Mouse (Mus musculus): ENCODE measurements around the gene Nsun2. TPM values are rescaled to one million over a fixed set of nuclear protein-coding genes. Genes with fewer than 3 reads are reported as not detected.

The Nsun2 gene
- polyA plus RNA-seq (2016; fragmentation: Nextera tagmentation; extraction: Ambion mirVana) = 172 and 198 TPM in 2 replicates

- Histone ChIP-seq H3K9me3 (replicated peaks) (no peaks in the 10 kb centered on the region), H3K4me1 (peaks cover 49% of the 10 kb centered on the region), H3K4me3 (peak within 1 kb of the TSS; percentile 88), H3K36me3 (peaks cover 23% of the 10 kb centered on the region), H3K27me3 (ENCODE audit: low read depth, poor library complexity, severe bottlenecking) (no peaks in the 10 kb centered on the region), H3K27ac (peak within 1 kb of the TSS; percentile 98)
- DNase-seq (ENCODE audit: low spot score) = peak; percentile 71
- WGBS = 8% methylated on average over 153 of the region's 155 CpGs
Observed at GRCm38 (mm10) chr13:69533405-69534333, at the start of gene Nsun2. Gene Nsun2, plus strand, starts transcription at chr13:69533746.

GRCm38 (mm10) chr13:69485326-69485725, 48.2 kb upstream of the Nsun2 start:
- H3K4me3 ChIP-seq = no peak overlapping the region
- H3K27me3 ChIP-seq (ENCODE audit: low read depth, poor library complexity, severe bottlenecking) = peaks cover 88% of the 10 kb centered on the region
- no peak overlapping the region for H3K27ac ChIP-seq
- no peak for DNase-seq (ENCODE audit: low spot score)
- no peaks in the 10 kb centered on the region for H3K9me3 ChIP-seq (replicated peaks)
- no peaks in the 10 kb centered on the region for H3K36me3 ChIP-seq
- WGBS = 24% methylated on average over 6 of the region's 6 CpGs
- peaks cover 32% of the 10 kb centered on the region for H3K4me1 ChIP-seq

GRCm38 (mm10) chr13:69485833-69486232, 47.7 kb upstream of the Nsun2 start:
- peaks cover 31% of the 10 kb centered on the region for H3K4me1 ChIP-seq
- no peak overlapping the region for H3K27ac ChIP-seq
- H3K9me3 ChIP-seq (replicated peaks) = no peaks in the 10 kb centered on the region
- no peak overlapping the region for H3K4me3 ChIP-seq
- no peak for DNase-seq (ENCODE audit: low spot score)
- no peaks in the 10 kb centered on the region for H3K36me3 ChIP-seq
- peaks cover 83% of the 10 kb centered on the region for H3K27me3 ChIP-seq (ENCODE audit: low read depth, poor library complexity, severe bottlenecking)
- WGBS = 77% methylated on average over 7 of the region's 7 CpGs

GRCm38 (mm10) chr13:69487108-69487507, 46.4 kb upstream of the Nsun2 start:
- Histone ChIP-seq H3K27ac (no peak overlapping the region), H3K4me3 (no peak overlapping the region), H3K4me1 (peaks cover 25% of the 10 kb centered on the region), H3K36me3 (no peaks in the 10 kb centered on the region), H3K9me3 (replicated peaks) (no peaks in the 10 kb centered on the region), H3K27me3 (ENCODE audit: low read depth, poor library complexity, severe bottlenecking) (peaks cover 70% of the 10 kb centered on the region)
- DNase-seq (ENCODE audit: low spot score) = no peak
- WGBS = 88% methylated on average over 7 of the region's 7 CpGs

GRCm38 (mm10) chr13:69487611-69488275, 45.8 kb upstream of the Nsun2 start:
- WGBS = 3% methylated on average over 26 of the region's 26 CpGs
- H3K4me1 ChIP-seq = peaks cover 27% of the 10 kb centered on the region
- H3K9me3 ChIP-seq (replicated peaks) = no peaks in the 10 kb centered on the region
- H3K27me3 ChIP-seq (ENCODE audit: low read depth, poor library complexity, severe bottlenecking) = peaks cover 63% of the 10 kb centered on the region
- H3K36me3 ChIP-seq = no peaks in the 10 kb centered on the region
- DNase-seq (ENCODE audit: low spot score) = peak; percentile 57
- H3K27ac ChIP-seq = no peak overlapping the region
- peak overlapping the region; percentile 43 for H3K4me3 ChIP-seq

- DNase-seq (ENCODE audit: low spot score) = no peak
- no peaks in the 10 kb centered on the region for H3K36me3 ChIP-seq
- peaks cover 54% of the 10 kb centered on the region for H3K27me3 ChIP-seq (ENCODE audit: low read depth, poor library complexity, severe bottlenecking)
- H3K4me3 ChIP-seq = no peak overlapping the region
- H3K27ac ChIP-seq = no peak overlapping the region
- 41% methylated on average over 13 of the region's 13 CpGs for WGBS
- no peaks in the 10 kb centered on the region for H3K9me3 ChIP-seq (replicated peaks)
- peaks cover 27% of the 10 kb centered on the region for H3K4me1 ChIP-seq
Observed at GRCm38 (mm10) chr13:69488565-69489255, 44.8 kb upstream of the Nsun2 start.

- Histone ChIP-seq H3K9me3 (replicated peaks) (no peaks in the 10 kb centered on the region), H3K27me3 (ENCODE audit: low read depth, poor library complexity, severe bottlenecking) (peaks cover 45% of the 10 kb centered on the region), H3K4me3 (no peak overlapping the region), H3K27ac (no peak overlapping the region), H3K4me1 (peaks cover 27% of the 10 kb centered on the region), H3K36me3 (no peaks in the 10 kb centered on the region)
- DNase-seq (ENCODE audit: low spot score) = no peak
- WGBS = 87% methylated on average over 9 of the region's 9 CpGs
Observed at GRCm38 (mm10) chr13:69489777-69490176, 43.8 kb upstream of the Nsun2 start.

GRCm38 (mm10) chr13:69492876-69493463, 40.6 kb upstream of the Nsun2 start:
- Histone ChIP-seq H3K36me3 (peaks cover 23% of the 10 kb centered on the region), H3K27ac (no peak overlapping the region), H3K4me1 (peaks cover 22% of the 10 kb centered on the region), H3K4me3 (no peak overlapping the region), H3K9me3 (replicated peaks) (no peaks in the 10 kb centered on the region), H3K27me3 (ENCODE audit: low read depth, poor library complexity, severe bottlenecking) (peaks cover 20% of the 10 kb centered on the region)
- DNase-seq (ENCODE audit: low spot score) = no peak
- WGBS = 24% methylated on average over 7 of the region's 7 CpGs

GRCm38 (mm10) chr13:69498276-69498675, 35.3 kb upstream of the Nsun2 start:
- Histone ChIP-seq H3K27ac (no peak overlapping the region), H3K27me3 (ENCODE audit: low read depth, poor library complexity, severe bottlenecking) (no peaks in the 10 kb centered on the region), H3K9me3 (replicated peaks) (no peaks in the 10 kb centered on the region), H3K4me1 (no peaks in the 10 kb centered on the region), H3K36me3 (peaks cover 76% of the 10 kb centered on the region), H3K4me3 (no peak overlapping the region)
- no peak for DNase-seq (ENCODE audit: low spot score)
- 90% methylated on average over 5 of the region's 5 CpGs for WGBS

- Histone ChIP-seq H3K4me3 (no peak overlapping the region), H3K36me3 (peaks cover 100% of the 10 kb centered on the region), H3K27ac (no peak overlapping the region), H3K9me3 (replicated peaks) (no peaks in the 10 kb centered on the region), H3K4me1 (no peaks in the 10 kb centered on the region), H3K27me3 (ENCODE audit: low read depth, poor library complexity, severe bottlenecking) (no peaks in the 10 kb centered on the region)
- WGBS = 96% methylated on average over 14 of the region's 14 CpGs
- DNase-seq (ENCODE audit: low spot score) = no peak
Observed at GRCm38 (mm10) chr13:69502157-69502750, 31.3 kb upstream of the Nsun2 start.

GRCm38 (mm10) chr13:69502863-69503262, 30.7 kb upstream of the Nsun2 start:
- Histone ChIP-seq H3K4me1 (no peaks in the 10 kb centered on the region), H3K4me3 (no peak overlapping the region), H3K9me3 (replicated peaks) (no peaks in the 10 kb centered on the region), H3K27me3 (ENCODE audit: low read depth, poor library complexity, severe bottlenecking) (no peaks in the 10 kb centered on the region), H3K27ac (no peak overlapping the region), H3K36me3 (peaks cover 100% of the 10 kb centered on the region)
- WGBS = 82% methylated on average over 5 of the region's 5 CpGs
- no peak for DNase-seq (ENCODE audit: low spot score)

GRCm38 (mm10) chr13:69506341-69507086, 27.0 kb upstream of the Nsun2 start:
- WGBS = 93% methylated on average over 12 of the region's 12 CpGs
- no peaks in the 10 kb centered on the region for H3K4me1 ChIP-seq
- H3K27ac ChIP-seq = no peak overlapping the region
- no peaks in the 10 kb centered on the region for H3K27me3 ChIP-seq (ENCODE audit: low read depth, poor library complexity, severe bottlenecking)
- H3K9me3 ChIP-seq (replicated peaks) = no peaks in the 10 kb centered on the region
- no peak overlapping the region for H3K4me3 ChIP-seq
- H3K36me3 ChIP-seq = peaks cover 96% of the 10 kb centered on the region
- no peak for DNase-seq (ENCODE audit: low spot score)

All from limb, embryonic 10.5 days (tissue).